Mouse (Mus musculus) naive thymus-derived CD4-positive, alpha-beta T cell, adult 5 months (primary cell): ENCODE measurements around the gene Pgap2. TPM values are rescaled to one million over a fixed set of nuclear protein-coding genes. Genes with fewer than 3 reads are reported as not detected.

ENCODE experiments used
- polyA plus RNA-seq: library from polyadenylated mRNA; unstranded; fragments of 100-300 nt; shearing (Covaris generic); gene quantifications from one replicate; pipeline ENCODE4 v1.2.1, GENCODE M21; 2017

Gene Pgap2
- 34.5 TPM for polyA plus RNA-seq

GRCm38 (mm10) chr7:102209756-102210721 is at the start of gene Pgap2, which contains the start of gene Nup98:
TSS of gene Pgap2 (plus strand) at chr7:102210208.
TSS of gene Nup98 (minus strand) at chr7:102210176.

DNA sequence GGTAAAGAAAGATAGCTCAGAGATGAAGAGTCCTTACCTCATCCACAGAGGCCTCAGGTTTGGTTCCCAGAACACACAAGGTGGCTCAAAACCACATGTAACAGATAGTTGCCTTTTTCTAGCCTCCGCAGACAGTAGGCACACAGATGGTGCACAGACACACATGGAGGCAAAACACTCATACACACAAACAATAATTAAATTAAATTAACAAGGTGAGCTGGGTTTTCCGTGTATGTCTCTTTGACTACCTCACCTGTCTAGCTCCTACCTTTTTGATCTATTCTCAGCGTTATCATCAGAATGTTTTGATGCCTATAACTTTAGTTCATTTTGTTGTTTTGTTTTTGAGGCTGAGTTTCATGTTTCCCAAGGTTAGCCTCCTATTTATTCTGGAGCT is 45.9 kb downstream of the Pgap2 start, which contains the start of gene Rhog:
Rhog (minus strand) TSS at position 101 of the 400 bp plus-strand sequence.

GRCm38 (mm10) chr7:102267601-102268394 is 57.8 kb downstream of the Pgap2 start, which contains the start of gene Stim1:
TSS of gene Stim1 (plus strand) at chr7:102267806.

Other genes starting within 250 kb of the Pgap2 start
- 2.8 TPM for gene Il18bp, start 191.5 kb upstream of the Pgap2 start, polyA plus RNA-seq
- gene Rnf121, start 144.7 kb upstream of the Pgap2 start, polyA plus RNA-seq, result 23.8 TPM
- gene Xndc1, start 144.7 kb upstream of the Pgap2 start, polyA plus RNA-seq, result 43.4 TPM
- gene Xntrpc, start 144.5 kb upstream of the Pgap2 start, polyA plus RNA-seq, result 1.5 TPM
- 0.45 TPM for gene Trpc2, start 127.1 kb upstream of the Pgap2 start, polyA plus RNA-seq
- not detected for gene Art1, start 108.5 kb upstream of the Pgap2 start, polyA plus RNA-seq
- gene Art5, start 100.7 kb upstream of the Pgap2 start, polyA plus RNA-seq, result 0.27 TPM
- gene Chrna10, start 93.4 kb upstream of the Pgap2 start, polyA plus RNA-seq, result not detected
- 110 TPM for gene Nup98, start within 50 bp of the Pgap2 start, polyA plus RNA-seq
- 432 TPM for gene Rhog, start 45.8 kb downstream of the Pgap2 start, polyA plus RNA-seq
- gene Stim1, start 57.6 kb downstream of the Pgap2 start, polyA plus RNA-seq, result 194 TPM
- 28.8 TPM for gene Rrm1, start 231.5 kb downstream of the Pgap2 start, polyA plus RNA-seq